Mouse (Mus musculus) heart, postnatal 0 days (tissue): ENCODE measurements at regions not wholly inside any gene's neighbourhood (a gene's known extent, or its start where the extent isn't known, plus 50 kb on each side); places are given as distances from the start of the nearest gene placed in this dataset.

Experiments used
- CTCF ChIP-seq: IDR thresholded peaks from 2 replicates; pipeline ENCODE4 v1.5.1; 2016; ENCODE audit warnings: antibody characterized with exemption, control low read depth, low read depth
- EP300 ChIP-seq: IDR thresholded peaks from 2 replicates; pipeline ENCODE4 v1.6.1; 2016; ENCODE audit warnings: antibody characterized with exemption, low read depth

DNA sequence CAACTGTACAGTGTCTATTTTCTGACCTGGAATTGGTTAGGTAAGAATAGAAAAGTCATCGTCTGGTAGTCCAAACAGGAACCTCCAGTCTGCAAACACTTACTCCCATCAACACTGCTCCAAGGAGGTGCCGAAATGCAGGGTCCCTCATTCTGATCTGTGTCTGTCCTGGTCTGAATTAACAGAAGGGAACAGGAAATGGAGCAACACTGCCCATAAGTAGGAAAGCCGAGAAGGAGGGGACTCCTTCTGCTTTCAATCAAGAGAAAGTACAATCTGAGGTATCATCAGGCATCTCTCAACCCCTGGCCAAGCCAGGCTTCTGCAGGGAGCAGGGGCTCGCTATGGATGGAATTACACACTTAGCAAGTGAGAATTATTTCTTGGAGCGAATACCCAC, 562.4 kb upstream of the 2610301B20Rik start:
- TF ChIP-seq EP300 (no peak), CTCF (no peak)
